Mouse (Mus musculus) lung, embryonic 14.5 days (tissue): Measurements from ENCODE around the gene Efl1. TPM values are rescaled to one million over a fixed set of nuclear protein-coding genes. Genes with fewer than 3 reads are reported as not detected.

Experiments
- ATAC-seq: fragments of 200-750 bp; cut with Nextera tagmentation; 2 replicates; pipeline ENCODE4 v1.8.0; 2017; ENCODE audit warnings: mild to moderate bottlenecking, moderate TSS enrichment, moderate library complexity; ENCODE audit not compliant: insufficient read depth
- DNase-seq: peaks from one replicate; pipeline ENCODE4 v3.0.0-alpha.2; 2015
- H3K27ac ChIP-seq: fragments of 300-500 bp; sonication (generic); 2 replicates; pipeline ENCODE4 v1.5.1; 2014; ENCODE audit warnings: low read depth, mild to moderate bottlenecking, moderate library complexity
- H3K27me3 ChIP-seq: fragments of 300-500 bp; sonication (generic); 2 replicates; pipeline ENCODE4 v1.6.1; 2014; ENCODE audit warnings: low read length, control low read depth; ENCODE audit not compliant: insufficient read depth
- H3K36me3 ChIP-seq: fragments of 300-500 bp; sonication (generic); 2 replicates; pipeline ENCODE4 v1.6.1; 2014; ENCODE audit warnings: control low read depth; ENCODE audit not compliant: insufficient read depth
- H3K4me1 ChIP-seq: fragments of 300-500 bp; sonication (generic); 2 replicates; pipeline ENCODE4 v1.6.1; 2014; ENCODE audit warnings: antibody characterized with exemption, control low read depth; ENCODE audit not compliant: insufficient read depth
- H3K4me2 ChIP-seq: fragments of 300-500 bp; sonication (generic); 2 replicates; pipeline ENCODE4 v1.6.1; 2014; ENCODE audit warnings: mild to moderate bottlenecking
- H3K4me3 ChIP-seq: fragments of 300-500 bp; sonication (generic); 2 replicates; pipeline ENCODE4 v1.5.1; 2014; ENCODE audit warnings: low read depth, low read length
- H3K9ac ChIP-seq: fragments of 300-500 bp; sonication (generic); 2 replicates; pipeline ENCODE4 v1.6.1; 2014
- H3K9me3 ChIP-seq: fragments of 300-500 bp; sonication (generic); 2 replicates; pipeline ENCODE4 v1.6.1; 2016; ENCODE audit warnings: low read depth, low read length, control low read depth
- CTCF ChIP-seq: IDR thresholded peaks from 2 replicates; pipeline ENCODE4 v1.5.1; 2016; ENCODE audit warnings: antibody characterized with exemption, low read depth
- WGBS: fragments of 180-500 bp; shearing (Covaris S2); extraction: QIAGEN DNeasy Blood & Tissue Kit; methylation state at CpG from one replicate; pipeline ENCODE4 v1.1.7; 2014; 5-methylcytosine and 5-hydroxymethylcytosine counted together
- polyA plus RNA-seq: library from polyadenylated mRNA; unstranded; fragments of >200 nt; fragmentation: Nextera tagmentation; extraction: Ambion mirVana; gene quantifications from 2 replicates; pipeline ENCODE4 v1.2.1, GENCODE M21; 2014

Gene Efl1
- polyA plus RNA-seq, 1 experiment from 2014 or later, result 30.1 TPM

DNA sequence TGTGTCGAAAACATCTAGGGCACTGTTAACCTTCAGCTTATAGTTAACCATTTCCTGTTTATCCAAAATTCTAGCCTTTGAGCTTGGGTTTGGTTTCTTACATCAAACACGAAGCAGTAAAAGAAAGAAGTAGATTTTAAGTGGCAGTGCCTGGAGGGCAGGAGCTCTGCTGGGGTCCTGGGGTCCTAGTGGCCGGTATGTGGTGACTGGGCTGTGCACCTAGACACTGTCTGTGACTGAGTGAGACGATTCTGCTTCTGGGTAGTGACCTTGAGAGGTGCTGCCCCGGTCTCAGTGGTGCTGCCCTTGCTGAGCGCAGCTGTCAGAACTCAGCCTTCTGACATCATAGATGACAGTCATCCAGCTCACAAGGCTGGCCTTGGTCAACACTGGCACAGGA, 125.5 kb downstream of the Efl1 start:
- H3K4me1 ChIP-seq, result no peaks in the 10 kb centered on the region
- WGBS, result 64% methylated on average over 6 of the region's 6 CpGs

GRCm38 (mm10) chr7:82775090-82775489, 126.7 kb downstream of the Efl1 start:
- no peak overlapping the region for H3K4me2 ChIP-seq
- no peak for DNase-seq

More for the DNA sequence above, 125.5 kb downstream of the Efl1 start:
- TF ChIP-seq CTCF, result no peak
- ATAC-seq (no peak), DNase-seq (no peak)
- peaks cover 8% of the 10 kb centered on the region; the same call in 1 of the 2 replicates for H3K36me3 ChIP-seq
- H3K9ac ChIP-seq, result no peak overlapping the region
- H3K4me3 ChIP-seq, result no peak overlapping the region
- H3K27ac ChIP-seq, result no peak overlapping the region
- H3K27me3 ChIP-seq, result no peaks in the 10 kb centered on the region
- no peak overlapping the region for H3K4me2 ChIP-seq
- H3K9me3 ChIP-seq, result no peaks in the 10 kb centered on the region

DNA sequence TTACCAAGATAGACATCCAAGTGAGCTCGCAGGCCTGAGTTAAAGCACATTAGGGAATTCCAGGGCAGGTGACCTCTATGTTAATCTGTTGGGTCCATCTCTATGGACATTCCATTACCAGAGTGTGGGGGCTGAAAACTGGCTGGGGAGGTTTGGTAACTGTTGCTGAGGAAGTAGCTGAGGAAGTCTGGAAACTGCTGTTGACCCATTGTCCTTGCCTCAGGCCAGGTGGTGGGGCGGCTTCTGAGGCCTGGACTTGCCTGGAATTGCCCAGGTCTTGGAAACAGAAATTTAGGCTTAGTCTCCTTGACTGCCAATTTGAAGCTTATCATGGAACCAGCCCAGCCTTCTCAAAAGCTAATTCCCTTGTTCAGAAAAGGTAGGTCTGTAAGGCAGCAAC, 134.7 kb downstream of the Efl1 start:
- TF ChIP-seq CTCF, result no peak
- WGBS, result 76% methylated on average over 2 of the region's 2 CpGs
- Histone ChIP-seq H3K27me3 (no peaks in the 10 kb centered on the region), H3K36me3 (0 out of 2 replicates have a peak, but pooled peaks cover 4% of the 10 kb centered on the region), H3K4me3 (no peak overlapping the region), H3K27ac (no peak overlapping the region), H3K9ac (no peak overlapping the region), H3K9me3 (no peaks in the 10 kb centered on the region), H3K4me1 (no peaks in the 10 kb centered on the region), H3K4me2 (no peak overlapping the region)
- no peak for ATAC-seq
- DNase-seq, result no peak

More at GRCm38 (mm10) chr7:82775090-82775489, 126.7 kb downstream of the Efl1 start:
- Histone ChIP-seq H3K9ac (no peak overlapping the region), H3K9me3 (no peaks in the 10 kb centered on the region), H3K4me3 (no peak overlapping the region), H3K27me3 (no peaks in the 10 kb centered on the region), H3K36me3 (peaks cover 9% of the 10 kb centered on the region; the same call in 1 of the 2 replicates), H3K27ac (no peak overlapping the region), H3K4me1 (no peaks in the 10 kb centered on the region)
- no peak for ATAC-seq
- no peak for TF ChIP-seq CTCF
- WGBS, result 85% methylated on average over 3 of the region's 3 CpGs

DNA sequence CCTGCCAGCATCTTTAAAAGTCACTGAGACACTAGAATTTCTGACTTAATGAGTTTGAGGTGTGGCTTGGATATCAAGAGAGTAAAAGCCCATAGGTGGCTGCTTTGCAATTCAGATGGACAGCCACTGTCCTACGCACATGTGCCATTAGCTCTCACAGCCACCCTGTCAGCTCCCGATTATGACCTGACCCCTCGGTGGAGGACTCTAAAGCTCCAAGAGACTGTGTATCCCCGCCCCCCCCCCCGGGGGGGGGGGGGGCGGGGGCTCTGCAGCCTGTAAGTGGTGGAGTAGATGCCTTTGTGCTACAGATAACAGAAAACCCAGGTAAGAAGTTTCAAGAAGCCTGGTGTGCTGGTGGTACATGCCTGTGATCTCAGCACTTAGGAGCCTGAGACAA, 135.3 kb downstream of the Efl1 start:
- no peak for DNase-seq
- Histone ChIP-seq H3K27ac (no peak overlapping the region), H3K9ac (no peak overlapping the region), H3K4me2 (no peak overlapping the region), H3K9me3 (no peaks in the 10 kb centered on the region), H3K4me1 (no peaks in the 10 kb centered on the region), H3K27me3 (no peaks in the 10 kb centered on the region), H3K4me3 (no peak overlapping the region), H3K36me3 (0 out of 2 replicates have a peak, but pooled peaks cover 3% of the 10 kb centered on the region)
- no peak for TF ChIP-seq CTCF
- WGBS, result 31% methylated on average over 5 of the region's 6 CpGs
- ATAC-seq, result no peak

DNA sequence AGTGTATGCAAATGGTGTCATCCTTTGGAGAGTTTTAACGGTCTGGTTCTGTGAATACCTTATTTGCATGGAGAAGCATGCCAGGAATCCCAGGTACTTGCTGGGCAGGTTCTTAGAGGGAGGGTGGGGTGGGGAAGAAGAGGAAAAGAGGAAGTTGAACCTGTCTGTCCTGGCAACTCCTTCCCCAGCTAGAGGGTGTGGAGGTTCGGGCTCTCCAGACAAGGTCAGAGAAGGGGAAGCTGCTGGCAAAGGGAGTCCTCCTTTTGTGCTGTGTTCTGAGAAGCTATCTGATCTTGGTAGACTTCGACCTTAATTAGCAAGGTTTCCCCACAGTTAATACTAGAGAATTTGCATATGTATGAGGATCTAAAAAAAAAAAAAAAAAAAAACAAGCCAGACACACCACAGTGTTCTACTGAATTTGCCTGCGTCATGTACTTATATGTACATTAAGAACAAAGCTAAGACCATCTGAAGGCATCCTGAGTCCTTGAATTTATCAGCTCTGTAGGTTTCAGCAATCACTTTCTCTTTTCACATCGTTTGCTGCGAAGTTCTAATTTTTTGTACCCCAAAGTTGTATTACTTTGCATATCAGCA, 137.0 kb downstream of the Efl1 start:
- DNase-seq, result no peak
- TF ChIP-seq CTCF, result no peak
- H3K27me3 ChIP-seq, result no peaks in the 10 kb centered on the region

DNA sequence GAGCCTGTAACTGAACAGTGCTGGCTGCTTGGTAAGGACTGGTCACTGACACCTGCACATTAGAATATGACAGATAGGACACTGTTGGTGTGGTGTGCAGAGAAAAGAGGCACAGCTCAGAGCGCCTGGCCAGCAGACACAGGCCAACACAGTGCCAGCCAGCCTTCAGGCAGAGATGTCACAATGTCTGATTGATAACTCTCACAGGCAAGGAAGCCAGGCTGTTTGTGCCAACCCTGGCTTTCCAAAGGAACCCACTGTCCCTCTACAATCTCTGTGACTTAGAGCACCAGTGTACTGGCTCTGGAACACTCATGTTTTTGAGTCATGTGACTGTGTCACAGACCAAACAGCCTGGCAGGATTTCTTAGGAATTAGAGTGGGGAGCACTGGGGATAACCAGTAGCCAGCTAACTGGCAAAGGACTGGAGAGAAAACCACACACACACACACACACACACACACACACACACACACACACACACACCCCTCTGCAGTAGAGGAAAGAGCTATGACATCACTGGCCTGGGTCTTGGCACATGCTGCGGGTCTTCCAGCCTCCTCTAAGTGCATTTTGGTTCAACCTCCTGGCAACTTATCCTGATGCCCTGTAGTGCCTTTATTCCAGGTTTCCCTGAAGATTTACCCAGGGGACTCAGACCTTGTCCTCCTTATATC, 137.7 kb downstream of the Efl1 start:
- Histone ChIP-seq H3K27ac (no peak overlapping the region), H3K4me2 (no peak overlapping the region), H3K4me3 (no peak overlapping the region), H3K4me1 (no peaks in the 10 kb centered on the region), H3K36me3 (no peaks in the 10 kb centered on the region), H3K9me3 (no peaks in the 10 kb centered on the region), H3K27me3 (no peaks in the 10 kb centered on the region), H3K9ac (no peak overlapping the region)
- 75% methylated on average over 2 of the region's 2 CpGs for WGBS
- DNase-seq, result no peak
- ATAC-seq, result no peak
- TF ChIP-seq CTCF, result no peak

More for the DNA sequence above, 137.0 kb downstream of the Efl1 start:
- Histone ChIP-seq H3K4me3 (no peak overlapping the region), H3K4me1 (no peaks in the 10 kb centered on the region), H3K9me3 (no peaks in the 10 kb centered on the region), H3K27ac (no peak overlapping the region), H3K4me2 (no peak overlapping the region), H3K9ac (no peak overlapping the region), H3K36me3 (no peaks in the 10 kb centered on the region)
- no peak for ATAC-seq
- 63% methylated on average over 6 of the region's 6 CpGs for WGBS

DNA sequence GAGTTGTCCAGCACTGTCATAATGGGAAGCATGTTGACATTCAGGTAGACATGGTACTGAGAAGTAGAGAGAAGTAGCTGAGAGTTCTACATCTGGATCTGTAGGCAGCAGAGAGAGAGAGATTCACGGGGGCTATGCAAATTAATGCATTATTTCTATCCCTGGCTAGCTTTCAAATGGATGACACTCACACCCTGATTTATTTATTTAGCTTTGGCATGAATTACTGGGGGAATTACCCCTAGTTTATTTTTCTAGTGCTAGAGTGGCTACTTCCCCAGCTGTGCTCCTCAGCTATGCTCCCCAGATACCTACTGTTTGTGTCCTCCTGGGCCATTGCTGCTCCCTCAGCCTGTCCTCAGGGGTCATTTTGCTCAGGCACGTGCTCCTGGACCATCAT, 144.2 kb downstream of the Efl1 start:
- Histone ChIP-seq H3K9ac (no peak overlapping the region), H3K27me3 (no peaks in the 10 kb centered on the region), H3K27ac (no peak overlapping the region), H3K9me3 (no peaks in the 10 kb centered on the region), H3K4me2 (no peak overlapping the region), H3K36me3 (no peaks in the 10 kb centered on the region), H3K4me3 (no peak overlapping the region), H3K4me1 (peaks cover 8% of the 10 kb centered on the region; the same call in 1 of the 2 replicates)
- 18% methylated on average over 2 of the region's 2 CpGs for WGBS
- no peak for TF ChIP-seq CTCF
- DNase-seq (peak; percentile 57), ATAC-seq (no peak)
